Mouse (Mus musculus): ENCODE measurements around the gene Atg10. TPM values are rescaled to one million over a fixed set of nuclear protein-coding genes. Genes with fewer than 3 reads are reported as not detected.

The Atg10 gene
- total RNA-seq, 2 experiments from 2014 or later, result 8.8 to 9.8 TPM

DNA sequence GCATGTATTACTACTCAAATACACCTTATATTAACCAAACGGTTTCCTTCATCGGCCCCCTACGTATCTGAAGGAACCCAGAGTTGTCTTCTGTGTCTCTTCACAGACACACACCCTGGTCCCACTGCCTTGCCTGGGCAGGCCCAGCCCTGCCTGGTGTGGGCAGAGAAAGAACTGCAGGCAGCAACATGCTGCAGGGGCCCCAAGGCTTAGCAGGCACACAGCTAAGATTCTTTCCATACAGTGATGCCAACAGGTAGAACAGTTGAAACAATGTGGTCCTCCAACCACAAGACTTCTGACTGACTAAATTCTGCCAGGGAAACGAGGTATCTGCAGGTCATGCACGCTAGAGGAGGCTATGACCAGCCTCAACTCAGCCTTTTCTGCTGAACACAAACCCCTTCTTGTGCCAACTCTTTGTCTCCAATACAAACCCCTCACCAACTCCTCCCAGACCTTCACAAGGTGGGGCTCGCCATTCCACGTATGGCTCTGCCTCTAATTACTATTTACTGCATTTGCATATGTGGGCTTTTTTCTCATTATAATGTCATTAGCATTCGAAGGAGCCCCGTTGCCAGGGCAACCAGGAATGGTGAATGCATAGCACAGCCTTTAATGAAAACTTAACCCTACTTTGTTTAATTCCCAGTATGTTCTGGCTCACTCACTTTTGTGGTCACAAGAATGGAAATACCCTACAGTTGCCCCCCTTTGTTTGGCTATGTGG lies 45.2 kb downstream of the Atg10 start:
- DNase-seq, result no peak

GRCm38 (mm10) chr13:91175347-91175746 lies 48.4 kb downstream of the Atg10 start:
- DNase-seq, result no peak

DNA sequence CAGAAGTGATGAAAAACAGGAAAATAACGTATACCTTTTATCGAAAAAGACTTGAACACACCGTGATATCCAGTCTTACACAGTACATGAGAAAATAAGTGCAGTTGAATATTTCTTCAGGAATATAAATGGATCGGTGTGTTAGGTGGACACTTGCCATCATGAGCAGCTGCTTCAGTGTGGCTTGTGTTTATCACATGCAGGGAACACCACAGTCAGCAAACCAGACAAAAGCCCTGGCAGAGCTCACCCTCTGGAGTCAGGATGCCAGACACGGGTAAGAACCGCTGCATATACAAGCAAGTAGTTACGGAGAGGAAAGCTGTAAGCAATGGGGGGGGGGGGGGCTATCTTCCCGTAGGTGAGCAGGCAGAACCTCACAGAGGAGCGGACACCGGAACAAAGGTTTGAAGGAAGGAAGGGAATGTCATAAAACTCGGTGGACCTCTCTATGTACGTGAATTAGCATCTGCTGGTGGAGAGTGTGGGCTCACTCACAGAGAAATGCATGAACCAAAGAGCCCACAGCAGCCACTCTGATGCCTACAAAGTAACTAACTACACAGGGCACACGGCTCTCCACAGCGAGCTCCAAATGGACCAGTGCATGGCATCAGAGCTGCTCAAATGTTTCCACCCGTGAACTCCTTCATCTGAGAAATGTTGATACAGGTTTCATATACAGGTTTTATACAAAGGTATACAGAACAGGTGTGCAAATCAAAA lies 51.8 kb downstream of the Atg10 start:
- DNase-seq, result no peak

- no peak for DNase-seq
These were observed 52.6 kb downstream of the Atg10 start for GRCm38 (mm10) chr13:91171205-91171604.

DNA sequence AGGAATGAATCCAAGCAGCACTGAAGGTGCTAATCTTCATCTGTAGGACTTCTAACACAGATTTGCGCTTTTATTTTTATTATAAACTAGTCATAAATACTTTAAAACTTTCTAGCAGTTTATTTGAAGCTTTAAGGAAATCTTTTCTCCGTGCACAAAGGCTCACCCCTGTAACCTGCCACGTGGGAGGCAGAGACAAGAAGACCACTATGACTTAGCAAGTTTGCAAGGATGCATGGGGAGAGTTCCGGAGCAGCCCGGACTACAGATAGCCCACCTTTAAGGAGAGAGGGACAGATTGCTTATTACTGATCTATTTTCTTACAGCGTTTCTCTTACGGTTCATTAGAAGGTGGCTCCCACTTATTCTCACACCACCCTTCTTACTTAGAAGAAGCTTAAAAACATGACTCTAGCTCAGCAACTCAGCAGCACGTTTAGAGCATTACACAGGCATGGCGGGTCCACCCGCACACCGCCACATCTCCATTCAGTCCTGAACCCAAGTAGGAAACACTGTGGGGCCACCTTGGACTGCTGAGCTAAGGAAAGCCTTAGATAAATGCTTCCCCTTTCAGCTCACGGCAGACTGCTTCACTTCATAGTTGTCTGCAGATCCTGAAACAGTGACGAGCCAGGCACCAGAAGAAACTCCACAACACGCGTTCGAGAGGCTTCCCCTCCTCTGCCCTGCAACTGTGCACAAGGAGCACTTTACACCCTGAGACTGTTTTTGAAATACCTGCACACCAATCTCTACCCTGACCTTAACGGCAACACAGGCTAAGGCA lies 54.0 kb downstream of the Atg10 start:
- DNase-seq, result no peak

DNA sequence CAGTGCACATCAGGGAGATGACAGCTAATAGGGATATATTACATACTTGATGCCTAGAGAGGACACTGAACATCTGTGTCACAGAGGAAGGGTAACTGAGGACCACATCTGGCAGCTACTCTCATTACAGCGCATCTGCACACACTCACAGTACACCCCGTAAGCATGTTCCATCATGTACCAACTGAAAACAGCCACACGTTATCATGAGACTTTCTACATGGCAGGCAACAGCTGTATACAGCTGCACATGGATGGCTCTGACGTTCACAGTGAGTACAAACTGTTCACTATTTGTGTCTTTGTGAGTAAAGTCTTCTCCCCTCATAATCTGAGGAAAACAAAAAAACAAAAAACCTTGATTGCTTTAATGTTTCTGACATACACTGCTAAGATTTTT lies 55.3 kb downstream of the Atg10 start:
- no peak for DNase-seq

DNA sequence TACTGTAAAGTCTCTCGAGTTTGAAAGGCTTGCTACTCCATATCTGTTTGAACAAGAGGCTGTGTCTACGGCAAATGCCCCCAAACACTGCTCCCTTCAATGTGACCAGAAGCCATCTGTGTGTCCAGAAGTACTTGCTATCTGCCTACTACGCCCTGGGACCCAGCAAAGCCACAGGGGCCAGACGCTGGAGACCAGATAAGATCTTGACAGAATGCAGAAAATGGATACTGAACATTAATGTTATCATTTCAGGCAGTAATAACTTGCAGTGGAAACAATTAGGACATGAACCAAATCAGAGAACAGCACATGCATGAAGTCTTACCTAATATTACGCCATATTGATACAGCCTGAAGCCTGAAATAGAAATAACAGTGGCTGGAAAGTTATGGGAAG lies 56.2 kb downstream of the Atg10 start:
- no peak for DNase-seq

DNA sequence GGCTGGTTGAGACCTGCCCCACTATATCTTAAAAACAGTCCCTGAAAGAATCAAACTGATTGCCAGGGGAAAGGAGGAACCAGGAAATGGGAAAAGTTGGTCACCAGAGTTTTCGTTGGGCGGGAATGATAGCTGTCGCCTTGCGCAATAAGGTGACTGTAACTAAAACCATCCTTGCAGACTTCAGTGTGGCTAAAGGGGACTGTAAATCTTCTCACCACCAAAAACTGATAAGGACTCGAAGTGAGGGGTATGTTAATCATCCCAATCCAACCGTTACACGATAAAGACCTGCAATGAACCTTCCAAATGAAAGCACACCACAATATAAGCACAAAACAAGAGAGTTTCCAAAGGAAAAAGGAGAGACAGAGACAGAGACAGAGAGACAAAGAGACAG lies 57.5 kb downstream of the Atg10 start:
- no peak for DNase-seq

- DNase-seq, result no peak
These were observed 58.6 kb downstream of the Atg10 start for GRCm38 (mm10) chr13:91165200-91165599.

GRCm38 (mm10) chr13:91163292-91163691 lies 60.5 kb downstream of the Atg10 start:
- no peak for DNase-seq

DNA sequence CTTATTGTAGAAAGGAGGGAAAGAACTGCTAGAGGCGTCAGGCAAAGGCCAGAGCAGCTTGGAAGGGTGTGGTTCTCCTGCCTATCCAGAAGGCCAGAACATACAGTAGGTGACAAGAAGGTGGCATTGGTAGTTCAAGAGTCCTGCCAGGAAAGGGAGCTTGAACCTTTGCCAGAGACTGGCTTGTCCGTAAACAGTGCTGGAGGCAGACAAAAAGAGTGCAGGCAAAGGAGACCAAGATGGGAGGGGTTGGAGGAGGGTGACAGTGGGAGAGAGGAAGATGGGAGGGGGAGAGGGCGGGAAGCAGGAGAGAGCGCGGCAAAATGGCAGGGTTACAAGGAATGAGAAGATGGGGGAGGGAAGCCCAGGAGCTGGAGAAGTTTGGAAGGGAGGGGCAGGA lies 61.3 kb downstream of the Atg10 start:
- DNase-seq, result no peak

- no peak for DNase-seq
These were observed 63.2 kb downstream of the Atg10 start for GRCm38 (mm10) chr13:91160616-91161015.

- DNase-seq, result peak; percentile 40
These were observed 63.9 kb downstream of the Atg10 start for GRCm38 (mm10) chr13:91159881-91160280.

DNA sequence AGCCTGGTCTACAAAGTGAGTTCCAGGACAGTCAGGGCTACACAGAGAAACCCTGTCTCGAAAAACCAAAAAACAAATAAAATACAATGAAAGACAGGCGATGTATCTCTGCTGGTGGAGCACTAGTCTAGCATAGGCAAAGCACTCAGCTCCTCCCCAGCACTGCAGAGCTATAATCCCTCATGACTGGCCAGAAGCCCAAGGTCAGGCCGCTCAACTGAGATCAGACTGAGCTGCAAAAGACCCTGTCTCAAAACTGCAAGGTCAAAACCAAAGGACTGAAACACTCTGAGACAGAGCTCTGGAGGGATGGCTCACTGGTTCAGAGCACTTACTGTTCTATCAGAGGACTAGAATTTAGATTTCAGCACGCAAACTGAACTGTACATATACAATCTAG lies 65.8 kb downstream of the Atg10 start:
- DNase-seq, result no peak

- no peak for DNase-seq
These were observed 66.3 kb downstream of the Atg10 start for GRCm38 (mm10) chr13:91157429-91157828.

- no peak for DNase-seq
These were observed 66.8 kb downstream of the Atg10 start for GRCm38 (mm10) chr13:91156949-91157348.

GRCm38 (mm10) chr13:91156308-91156707 lies 67.5 kb downstream of the Atg10 start:
- DNase-seq, result no peak

GRCm38 (mm10) chr13:91155429-91156207 lies 68.2 kb downstream of the Atg10 start:
- DNase-seq, result no peak

- DNase-seq, result no peak
These were observed 69.1 kb downstream of the Atg10 start for GRCm38 (mm10) chr13:91154622-91155021.

DNA sequence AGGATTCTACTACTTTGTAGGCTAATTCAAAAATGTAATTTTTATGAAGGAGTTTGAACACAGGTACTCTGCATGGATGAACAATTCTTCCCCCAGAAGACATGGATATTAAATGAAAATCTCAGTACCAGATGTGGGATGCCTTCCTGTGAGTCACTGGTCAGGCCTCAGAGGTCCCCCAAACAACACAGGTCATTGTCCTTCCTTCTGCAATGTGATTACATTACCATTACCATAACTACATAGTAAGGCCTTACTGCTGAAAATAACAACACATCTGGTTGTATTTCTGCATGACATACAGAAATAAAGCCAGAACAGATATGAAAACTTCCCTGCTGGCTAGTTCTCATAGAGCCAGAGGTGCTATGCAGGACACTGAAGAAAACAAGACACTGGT lies 87.4 kb downstream of the Atg10 start:
- no peak for DNase-seq

DNA sequence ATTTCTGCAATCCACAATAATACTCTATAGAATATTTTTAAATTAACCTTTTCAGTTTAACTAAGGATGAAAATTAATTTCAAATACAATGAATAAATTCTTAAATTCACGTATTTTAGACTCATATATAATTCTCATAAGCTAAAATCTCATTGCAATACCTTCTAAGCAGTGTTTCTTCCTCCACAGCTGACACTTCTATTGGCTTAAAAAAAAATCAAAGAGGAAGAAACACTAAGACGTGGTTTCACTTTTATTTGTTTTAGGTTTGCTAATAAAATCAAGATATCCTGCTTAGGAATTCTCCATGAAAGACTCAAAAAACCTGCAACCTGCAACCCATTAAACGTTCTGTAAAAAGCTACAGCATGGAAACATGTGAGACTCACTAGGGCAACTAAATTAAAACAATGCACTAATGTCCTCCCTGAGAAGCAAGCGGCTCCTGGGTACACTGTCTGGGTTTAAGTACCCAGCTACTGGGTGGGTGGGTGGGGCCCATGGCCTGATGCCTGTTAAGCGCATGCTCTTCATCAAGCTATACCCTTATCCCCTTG lies 90.4 kb downstream of the Atg10 start:
- no peak for DNase-seq

GRCm38 (mm10) chr13:91129071-91129470 lies 94.7 kb downstream of the Atg10 start:
- no peak for DNase-seq

Data from gastrocnemius, postnatal 25 days (tissue).